Mouse (Mus musculus): ENCODE results near the gene Ttc25. TPM values are rescaled to one million over a fixed set of nuclear protein-coding genes. Genes with fewer than 3 reads are reported as not detected.

Ttc25 gene
- polyA plus RNA-seq, 1 experiment from 2014 or later, result 0.74 TPM

DNA sequence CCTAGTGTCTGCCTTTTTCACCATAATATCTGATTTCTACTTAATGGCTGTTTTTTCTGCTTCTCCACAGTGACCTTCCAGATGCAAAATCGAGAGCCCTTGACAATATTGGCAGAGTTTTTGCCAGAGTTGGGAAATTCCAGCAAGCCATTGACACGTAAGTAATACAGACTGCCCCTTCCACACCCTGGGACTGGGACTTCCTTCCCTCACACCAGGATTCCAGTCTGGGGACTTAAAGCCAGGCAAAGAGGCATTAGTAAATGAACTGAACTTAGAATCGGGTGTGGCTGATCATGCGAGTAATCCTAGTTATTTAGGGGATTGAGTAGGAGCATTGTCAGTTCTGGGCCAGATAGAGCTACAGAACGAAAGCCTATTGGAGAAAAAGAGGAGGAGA, 16.3 kb downstream of the Ttc25 start:
- H3K4me2 ChIP-seq, result no peak overlapping the region
- H3K4me3 ChIP-seq (ENCODE audit: low read depth, low read length), result no peak overlapping the region
- H3K36me3 ChIP-seq (ENCODE audit: insufficient read depth), result no peaks in the 10 kb centered on the region
- H3K27ac ChIP-seq (ENCODE audit: low read depth), result no peak overlapping the region
- no peaks in the 10 kb centered on the region for H3K9me3 ChIP-seq (ENCODE audit: low read depth, low read length)
- H3K9ac ChIP-seq, result no peak overlapping the region
- 67% methylated on average over 5 of the region's 5 CpGs for WGBS
- H3K4me1 ChIP-seq (ENCODE audit: insufficient read depth), result no peaks in the 10 kb centered on the region
- DNase-seq (no peak), ATAC-seq (ENCODE audit: insufficient read depth) (no peak)
- no peaks in the 10 kb centered on the region for H3K27me3 ChIP-seq (ENCODE audit: insufficient read depth, low read length)
- TF ChIP-seq CTCF (IDR thresholded peaks at IDR 0.05; ENCODE audit: low read depth), result no peak

DNA sequence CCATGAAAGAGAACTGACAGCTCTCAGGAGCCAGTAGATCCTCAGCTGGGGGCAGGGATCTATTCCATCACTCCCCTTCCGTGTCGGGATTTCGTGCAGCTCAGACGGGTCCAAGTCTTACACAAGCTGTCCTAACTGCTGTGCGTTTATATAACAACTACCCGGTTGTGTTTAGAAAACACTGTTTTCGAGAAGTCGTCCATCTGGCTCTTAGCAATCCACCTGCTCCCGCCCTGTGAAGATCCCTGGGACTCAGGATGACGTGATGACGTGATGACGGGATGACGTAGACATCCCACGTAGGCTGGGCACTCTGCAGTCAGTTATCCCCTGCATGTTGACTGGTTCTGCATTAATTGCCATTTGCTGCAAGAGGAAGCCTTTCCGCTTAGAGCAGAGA, 18.9 kb downstream of the Ttc25 start:
- Histone ChIP-seq H3K27ac (ENCODE audit: low read depth) (no peak overlapping the region), H3K4me3 (ENCODE audit: low read depth, low read length) (no peak overlapping the region), H3K9ac (no peak overlapping the region), H3K4me2 (no peak overlapping the region), H3K4me1 (ENCODE audit: insufficient read depth) (no peaks in the 10 kb centered on the region), H3K27me3 (ENCODE audit: insufficient read depth, low read length) (no peaks in the 10 kb centered on the region), H3K9me3 (ENCODE audit: low read depth, low read length) (no peaks in the 10 kb centered on the region), H3K36me3 (ENCODE audit: insufficient read depth) (no peaks in the 10 kb centered on the region)
- no peak for ATAC-seq (ENCODE audit: insufficient read depth)
- WGBS, result 51% methylated on average over 15 of the region's 15 CpGs
- no peak for TF ChIP-seq CTCF (IDR thresholded peaks at IDR 0.05; ENCODE audit: low read depth)
- DNase-seq, result no peak

DNA sequence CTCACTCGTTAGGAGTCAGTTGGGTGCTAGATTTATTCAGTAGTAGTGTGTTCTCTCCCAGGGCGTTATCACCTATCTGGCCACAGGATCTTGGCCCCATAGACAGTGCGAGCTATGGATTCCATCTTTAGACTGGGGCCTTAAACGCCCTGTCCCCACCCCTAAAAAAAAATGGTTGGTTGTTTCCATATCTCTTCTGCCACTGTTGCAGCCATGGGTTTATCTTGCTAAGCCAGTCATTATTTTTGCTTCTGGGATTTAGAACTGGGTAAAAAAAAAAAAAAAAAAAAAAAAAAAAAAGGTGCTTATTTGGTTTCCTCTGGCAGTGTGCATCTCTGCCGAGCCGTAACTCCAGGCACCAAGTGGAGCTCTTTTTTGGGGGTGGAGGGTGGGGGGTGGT, 19.3 kb downstream of the Ttc25 start:
- Histone ChIP-seq H3K4me3 (ENCODE audit: low read depth, low read length) (no peak overlapping the region), H3K27me3 (ENCODE audit: insufficient read depth, low read length) (no peaks in the 10 kb centered on the region), H3K9me3 (ENCODE audit: low read depth, low read length) (no peaks in the 10 kb centered on the region), H3K4me2 (no peak overlapping the region), H3K36me3 (ENCODE audit: insufficient read depth) (no peaks in the 10 kb centered on the region), H3K4me1 (ENCODE audit: insufficient read depth) (no peaks in the 10 kb centered on the region), H3K9ac (no peak overlapping the region), H3K27ac (ENCODE audit: low read depth) (no peak overlapping the region)
- 80% methylated on average over 6 of the region's 6 CpGs for whole genome bisulfite sequencing
- no peak for ATAC-seq (ENCODE audit: insufficient read depth)
- no peak for DNase-seq
- TF ChIP-seq CTCF (IDR thresholded peaks at IDR 0.05; ENCODE audit: low read depth), result no peak

DNA sequence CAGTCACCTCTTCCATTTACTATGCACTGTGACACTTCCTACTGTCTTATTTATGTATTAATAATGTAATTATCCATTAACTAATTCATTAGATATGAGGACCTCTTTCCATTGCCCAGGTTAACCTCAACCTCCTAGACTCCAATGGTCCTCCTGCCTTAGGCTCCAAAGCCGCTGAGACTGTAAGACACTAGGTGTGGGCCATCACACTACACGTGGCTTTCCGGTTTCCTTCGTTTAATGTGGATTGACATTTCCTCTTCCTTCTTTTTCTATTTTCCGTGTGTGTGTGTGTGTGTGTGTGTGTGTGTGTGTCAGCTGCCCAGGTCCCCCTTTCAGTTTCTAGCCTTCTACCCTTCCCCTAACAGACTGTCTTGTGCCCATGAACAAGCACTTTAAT, 21.8 kb downstream of the Ttc25 start:
- no peak for TF ChIP-seq CTCF (IDR thresholded peaks at IDR 0.05; ENCODE audit: low read depth)
- ATAC-seq (ENCODE audit: insufficient read depth), result no peak
- 63% methylated on average over 5 of the region's 5 CpGs for WGBS
- DNase-seq, result no peak
- Histone ChIP-seq H3K4me1 (ENCODE audit: insufficient read depth) (no peaks in the 10 kb centered on the region), H3K4me3 (ENCODE audit: low read depth, low read length) (no peak overlapping the region), H3K9ac (no peak overlapping the region), H3K9me3 (ENCODE audit: low read depth, low read length) (no peaks in the 10 kb centered on the region), H3K27ac (ENCODE audit: low read depth) (no peak overlapping the region), H3K4me2 (no peak overlapping the region), H3K36me3 (ENCODE audit: insufficient read depth) (no peaks in the 10 kb centered on the region), H3K27me3 (ENCODE audit: insufficient read depth, low read length) (peaks cover 3% of the 10 kb centered on the region; the same call in 1 of the 2 replicates)

DNA sequence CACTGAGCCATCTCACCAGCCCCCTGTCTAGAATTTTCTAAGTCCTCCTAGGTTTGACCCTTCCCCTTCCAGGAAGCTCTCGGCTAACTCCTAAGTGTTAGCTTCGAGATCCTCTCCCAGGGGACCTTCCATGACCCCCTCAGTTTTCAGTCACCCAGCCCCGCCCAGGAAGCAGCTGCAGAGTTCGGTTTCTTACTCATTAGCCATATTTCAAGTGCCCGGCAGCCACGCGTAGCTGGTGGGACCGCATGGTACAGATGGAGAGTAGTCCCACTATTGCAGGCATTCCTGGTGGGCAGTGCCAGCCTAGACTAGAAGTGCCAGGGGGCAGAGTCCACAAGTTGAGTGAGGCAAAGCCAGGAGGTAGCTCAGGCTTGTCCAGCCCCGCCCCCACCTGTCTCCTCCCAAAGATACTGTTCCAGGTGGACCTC, 22.4 kb downstream of the Ttc25 start:
- Histone ChIP-seq H3K9ac (no peak overlapping the region), H3K27me3 (ENCODE audit: insufficient read depth, low read length) (peaks cover 3% of the 10 kb centered on the region; the same call in 1 of the 2 replicates), H3K9me3 (ENCODE audit: low read depth, low read length) (no peaks in the 10 kb centered on the region), H3K4me1 (ENCODE audit: insufficient read depth) (no peaks in the 10 kb centered on the region), H3K4me2 (no peak overlapping the region), H3K27ac (ENCODE audit: low read depth) (no peak overlapping the region), H3K4me3 (ENCODE audit: low read depth, low read length) (no peak overlapping the region), H3K36me3 (ENCODE audit: insufficient read depth) (no peaks in the 10 kb centered on the region)
- DNase-seq (no peak), ATAC-seq (ENCODE audit: insufficient read depth) (no peak)
- 34% methylated on average over 9 of the region's 9 CpGs for WGBS
- no peak for TF ChIP-seq CTCF (IDR thresholded peaks at IDR 0.05; ENCODE audit: low read depth)

DNA sequence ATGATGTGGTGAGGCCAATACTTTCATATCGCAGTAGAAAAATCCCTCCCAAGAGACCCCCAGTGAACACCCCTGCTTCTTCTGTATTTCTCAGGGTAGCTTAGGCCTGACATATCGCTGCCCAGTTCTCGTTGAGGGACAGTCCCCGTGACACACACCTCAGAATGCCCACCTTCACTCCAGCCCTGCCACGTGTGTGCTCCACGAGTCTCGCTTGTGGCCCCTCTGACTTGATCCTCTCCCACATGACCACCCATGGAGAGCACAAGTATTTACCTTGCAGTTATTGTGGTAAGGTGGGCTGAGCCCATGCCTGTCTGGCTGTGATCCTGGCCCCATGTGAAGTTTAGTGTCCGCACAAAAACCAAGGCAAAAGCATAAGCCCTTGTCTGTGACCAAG, 23.3 kb downstream of the Ttc25 start:
- DNase-seq (no peak), ATAC-seq (ENCODE audit: insufficient read depth) (no peak)
- no peak overlapping the region for H3K27ac ChIP-seq (ENCODE audit: low read depth)
- no peak overlapping the region for H3K4me3 ChIP-seq (ENCODE audit: low read depth, low read length)
- H3K36me3 ChIP-seq (ENCODE audit: insufficient read depth), result no peaks in the 10 kb centered on the region
- no peak for TF ChIP-seq CTCF (IDR thresholded peaks at IDR 0.05; ENCODE audit: low read depth)
- H3K4me2 ChIP-seq, result no peak overlapping the region
- H3K9ac ChIP-seq, result no peak overlapping the region
- H3K4me1 ChIP-seq (ENCODE audit: insufficient read depth), result no peaks in the 10 kb centered on the region
- peaks cover 3% of the 10 kb centered on the region; the same call in 1 of the 2 replicates for H3K27me3 ChIP-seq (ENCODE audit: insufficient read depth, low read length)
- no peaks in the 10 kb centered on the region for H3K9me3 ChIP-seq (ENCODE audit: low read depth, low read length)
- 79% methylated on average over 8 of the region's 8 CpGs for WGBS

DNA sequence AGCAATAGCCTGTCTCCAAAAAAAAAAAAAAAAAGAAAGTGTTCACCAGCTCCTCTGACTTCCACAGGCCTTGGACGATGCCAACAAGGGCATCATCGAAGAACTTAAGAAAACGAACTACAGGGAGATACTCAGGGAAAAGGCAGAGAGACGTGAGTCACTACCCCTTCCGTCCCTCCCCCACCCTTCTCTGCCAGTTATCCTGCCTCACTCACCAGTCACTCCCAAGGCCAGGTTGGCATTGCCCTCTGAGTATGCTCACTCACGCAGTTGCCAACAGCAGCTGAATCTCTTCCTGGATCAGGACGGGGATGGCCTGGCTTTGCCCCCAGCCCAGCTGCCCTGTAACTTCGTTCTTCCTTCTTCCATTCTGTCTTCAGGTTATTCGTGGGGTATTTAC, 24.4 kb downstream of the Ttc25 start:
- Histone ChIP-seq H3K4me1 (ENCODE audit: insufficient read depth) (no peaks in the 10 kb centered on the region), H3K36me3 (ENCODE audit: insufficient read depth) (no peaks in the 10 kb centered on the region), H3K4me3 (ENCODE audit: low read depth, low read length) (no peak overlapping the region), H3K27ac (ENCODE audit: low read depth) (no peak overlapping the region), H3K27me3 (ENCODE audit: insufficient read depth, low read length) (peaks cover 3% of the 10 kb centered on the region; the same call in 1 of the 2 replicates), H3K9ac (no peak overlapping the region), H3K4me2 (no peak overlapping the region), H3K9me3 (ENCODE audit: low read depth, low read length) (no peaks in the 10 kb centered on the region)
- ATAC-seq (ENCODE audit: insufficient read depth) (no peak), DNase-seq (no peak)
- no peak for TF ChIP-seq CTCF (IDR thresholded peaks at IDR 0.05; ENCODE audit: low read depth)
- 58% methylated on average over 9 of the region's 9 CpGs for WGBS

Measured in lung, embryonic 14.5 days (tissue).